Mouse (Mus musculus): ENCODE results near the gene Ubtf. TPM values are rescaled to one million over a fixed set of nuclear protein-coding genes. Genes with fewer than 3 reads are reported as not detected.
"Not testable (repeated sequence)": the region's sequence is repeated elsewhere in the genome, so short reads cannot be mapped to it uniquely, and the experiment has no call there.

The Ubtf gene
- total RNA-seq (2021) = 10 to 100 TPM; 85.8 to 98.3 TPM
- long read RNA-seq, experiment 1, full-length matches to known transcripts = 41 of 70 reads
- long read RNA-seq, experiment 1, partial matches to known transcripts = 14 of 70 reads
- long read RNA-seq, experiment 1, other reads (novel, unspliced or antisense) = 15 of 70 reads
- long read RNA-seq, experiment 2, full-length matches to known transcripts = 83 of 115 reads
- long read RNA-seq, experiment 2, partial matches to known transcripts = 9 of 115 reads
- long read RNA-seq, experiment 2, other reads (novel, unspliced or antisense) = 23 of 115 reads

DNA sequence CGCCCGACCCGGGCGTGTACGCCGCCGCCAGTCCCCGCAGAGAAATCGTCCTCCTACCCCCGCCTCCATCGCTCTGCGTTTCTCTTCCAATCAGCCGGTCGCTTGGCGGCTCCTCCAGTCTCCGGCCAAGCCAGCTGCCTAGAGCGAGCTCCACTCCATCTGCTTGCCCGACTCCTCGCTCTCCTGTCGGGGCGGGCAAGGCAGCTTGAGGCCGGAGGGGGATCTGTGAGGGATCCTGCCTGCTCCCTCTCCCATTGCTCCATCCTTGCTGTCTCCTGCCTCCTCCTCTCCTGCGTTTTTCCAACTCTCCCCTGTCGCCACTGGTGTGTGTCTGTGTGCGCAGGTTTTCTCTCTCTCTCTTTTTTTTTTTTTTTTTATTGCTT is at the start of gene Ubtf:
Gene Ubtf (minus strand): TSS at position 333 of the 383 bp plus-strand sequence.
- peak; percentile 81 to 89 for DNase-seq (ENCODE audit: low spot score in 2 of 2)

- DNase-seq (ENCODE audit: low spot score in 2 of 2) = no peak
Observed at GRCm38 (mm10) chr11:102369263-102369662, 49.7 kb upstream of the Ubtf start.

DNA sequence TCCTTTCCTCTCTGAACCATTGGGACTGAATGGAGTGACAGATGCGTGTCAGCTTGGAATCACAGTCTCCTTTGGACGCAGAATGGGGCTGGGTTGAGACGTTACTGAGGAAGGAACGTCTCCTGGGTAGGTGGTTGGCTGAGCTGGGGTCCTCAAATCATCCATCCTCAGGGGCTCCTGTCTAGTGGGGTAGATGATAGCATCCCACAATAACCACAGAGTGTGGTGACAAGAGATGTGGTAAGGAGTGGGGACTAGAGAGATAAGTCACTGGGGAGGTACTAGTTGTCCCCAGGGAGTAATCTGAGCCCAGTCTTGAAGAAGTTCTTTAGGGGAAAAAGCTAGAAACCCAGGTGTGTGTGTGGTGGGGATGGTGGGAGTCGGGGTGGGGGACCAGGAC is 48.8 kb upstream of the Ubtf start:
- DNase-seq (ENCODE audit: low spot score in 2 of 2) = no peak

GRCm38 (mm10) chr11:102367504-102368280 is 48.1 kb upstream of the Ubtf start:
- no peak for DNase-seq (ENCODE audit: low spot score in 2 of 2)

- DNase-seq (ENCODE audit: low spot score in 2 of 2) = not testable (repeated sequence)
Observed at GRCm38 (mm10) chr11:102366103-102366502, 46.6 kb upstream of the Ubtf start, which contains the start of gene Slc4a1. Gene Slc4a1, minus strand, starts transcription at chr11:102366203.

DNA sequence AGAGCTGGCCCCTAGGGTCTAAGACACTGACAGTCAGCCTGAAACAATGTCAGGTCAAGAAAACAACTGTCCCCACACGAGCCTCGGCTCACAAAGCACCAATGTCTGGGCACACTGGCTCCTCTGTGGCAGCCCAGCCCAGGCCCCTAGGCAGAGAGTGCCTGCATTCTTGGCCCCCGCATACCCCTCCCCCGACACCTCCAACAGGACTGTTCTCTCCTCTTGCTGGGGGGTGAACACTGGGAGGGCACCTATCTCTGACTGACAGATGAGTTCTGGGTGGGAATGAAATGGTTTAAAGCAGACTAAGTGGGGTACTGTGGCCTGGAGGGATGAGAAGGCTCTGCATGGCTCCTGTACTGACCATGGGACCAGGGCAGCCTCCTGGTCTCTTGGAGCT is 46.2 kb upstream of the Ubtf start:
- no peak for DNase-seq (ENCODE audit: low spot score in 2 of 2)

DNA sequence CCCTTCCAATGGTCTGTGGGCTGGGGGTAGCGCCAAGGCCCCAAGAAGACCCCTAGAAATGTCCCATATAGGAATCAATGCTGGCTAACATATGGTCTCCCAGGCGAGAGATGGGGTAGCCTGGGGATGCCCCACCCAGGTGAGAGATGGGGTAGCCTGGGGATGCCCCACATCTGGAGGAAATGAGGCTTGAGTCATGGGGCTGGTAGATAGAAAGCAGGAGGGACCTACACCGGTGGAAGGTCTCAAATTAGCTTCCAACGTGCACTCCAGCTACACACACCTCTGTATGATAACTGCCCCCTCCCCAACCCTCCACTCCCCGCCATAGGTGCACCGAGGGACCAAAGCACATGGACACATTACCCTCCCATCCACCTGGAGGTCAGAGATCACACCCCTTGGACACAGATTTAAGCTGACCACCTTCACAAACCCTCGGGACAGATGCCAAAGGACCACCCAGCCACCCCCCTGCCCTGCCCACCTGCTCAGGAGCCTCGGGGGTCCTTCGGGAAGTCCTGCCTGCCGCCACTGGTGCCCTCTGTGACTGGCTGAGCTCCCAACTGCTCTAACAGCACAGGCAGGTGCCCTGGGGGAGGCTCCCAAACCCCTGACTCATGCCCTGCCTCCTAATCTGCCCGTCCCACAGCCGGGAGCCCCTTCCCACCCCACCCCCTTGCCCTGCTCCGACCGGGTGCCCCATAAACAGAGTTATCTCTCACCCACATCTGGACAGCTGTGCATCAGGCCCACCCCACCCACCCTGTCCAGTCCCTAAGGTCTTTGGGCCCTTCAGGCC is 45.2 kb upstream of the Ubtf start:
- no peak for DNase-seq (ENCODE audit: low spot score in 2 of 2)

DNA sequence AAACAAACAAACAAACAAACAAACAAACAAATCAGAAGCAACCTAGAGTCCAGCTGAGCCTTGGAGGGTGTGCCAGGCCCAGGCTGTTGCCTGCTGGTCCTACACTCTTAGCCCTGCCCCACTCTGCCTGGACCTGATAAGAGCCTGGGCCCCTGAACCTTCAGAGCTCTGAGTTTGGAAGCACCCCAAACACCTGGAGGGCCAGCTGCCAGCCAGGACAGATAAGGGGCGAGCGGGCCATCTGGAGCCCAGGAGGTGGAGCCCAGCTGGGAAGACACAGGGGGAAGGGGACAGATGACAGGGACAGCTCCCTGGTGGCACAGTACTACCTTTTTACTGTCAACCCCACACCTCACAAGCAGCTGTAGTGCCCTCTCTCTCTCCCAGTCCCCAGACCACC is 44.1 kb upstream of the Ubtf start:
- DNase-seq (ENCODE audit: low spot score in 2 of 2) = no peak

GRCm38 (mm10) chr11:102361776-102362495 is 42.4 kb upstream of the Ubtf start:
- DNase-seq (ENCODE audit: low spot score in 2 of 2) = no peak

- no peak for DNase-seq (ENCODE audit: low spot score in 2 of 2)
Observed at GRCm38 (mm10) chr11:102358365-102358764, 38.8 kb upstream of the Ubtf start.

DNA sequence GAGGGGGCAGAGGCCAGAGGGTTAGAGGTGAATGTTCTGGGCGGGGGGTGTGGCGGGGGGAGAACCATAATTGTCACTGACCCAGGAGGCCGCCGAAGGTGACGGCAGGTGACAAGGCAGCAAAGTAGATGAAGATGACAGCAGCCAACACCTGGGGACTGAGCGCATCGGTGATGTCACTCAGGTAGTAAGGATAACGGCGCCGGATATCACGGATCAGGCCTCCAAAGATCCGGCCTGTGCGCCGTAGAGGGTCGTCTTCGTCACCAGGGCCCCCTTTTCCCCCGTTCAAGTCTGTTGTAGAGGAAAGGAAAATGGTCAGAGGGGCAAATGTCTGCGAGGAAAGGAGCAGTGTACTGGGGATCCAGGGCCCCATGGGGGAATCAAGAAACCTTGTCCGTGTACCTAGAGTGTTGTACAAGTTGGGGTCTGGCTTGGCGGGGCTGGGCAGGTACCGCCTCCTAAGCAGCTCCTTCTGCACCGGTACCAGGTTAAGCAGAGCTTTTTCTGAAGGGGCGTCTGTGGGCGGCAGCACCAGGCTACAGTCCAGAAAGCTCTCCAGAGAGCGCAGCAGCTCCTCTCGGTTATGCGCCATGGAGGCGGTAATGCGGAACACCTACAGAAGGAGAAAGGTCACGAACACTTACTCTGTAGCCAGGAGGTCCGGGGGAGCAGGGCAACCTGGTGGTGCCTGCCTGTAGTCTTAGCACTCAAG is 37.3 kb upstream of the Ubtf start:
- no peak for DNase-seq (ENCODE audit: low spot score in 2 of 2)

GRCm38 (mm10) chr11:102356190-102356589 is 36.6 kb upstream of the Ubtf start:
- DNase-seq (ENCODE audit: low spot score in 2 of 2) = no peak

- DNase-seq (ENCODE audit: low spot score in 2 of 2) = no peak
Observed at GRCm38 (mm10) chr11:102355501-102355900, 36.0 kb upstream of the Ubtf start.

DNA sequence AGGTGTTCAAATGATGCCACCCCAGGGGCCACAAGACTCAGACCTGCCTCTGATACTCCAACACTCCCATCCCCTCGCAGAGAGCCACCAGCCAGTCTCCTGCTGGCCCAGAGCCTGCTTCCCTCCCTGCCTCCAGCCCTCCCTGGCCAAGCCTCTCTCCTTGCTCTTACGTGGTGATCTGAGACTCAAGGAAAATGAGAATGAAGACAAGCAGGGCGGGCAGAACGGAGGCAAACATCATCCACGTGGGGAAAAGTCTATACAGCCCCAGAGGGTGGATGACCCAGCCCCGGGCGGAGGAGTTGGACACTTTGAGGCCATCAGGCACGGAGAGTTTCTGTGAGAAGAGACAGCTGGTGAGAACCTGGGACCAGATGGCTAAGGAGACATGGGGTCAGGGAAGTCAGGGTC is 33.5 kb upstream of the Ubtf start:
- no peak for DNase-seq (ENCODE audit: low spot score in 2 of 2)

DNA sequence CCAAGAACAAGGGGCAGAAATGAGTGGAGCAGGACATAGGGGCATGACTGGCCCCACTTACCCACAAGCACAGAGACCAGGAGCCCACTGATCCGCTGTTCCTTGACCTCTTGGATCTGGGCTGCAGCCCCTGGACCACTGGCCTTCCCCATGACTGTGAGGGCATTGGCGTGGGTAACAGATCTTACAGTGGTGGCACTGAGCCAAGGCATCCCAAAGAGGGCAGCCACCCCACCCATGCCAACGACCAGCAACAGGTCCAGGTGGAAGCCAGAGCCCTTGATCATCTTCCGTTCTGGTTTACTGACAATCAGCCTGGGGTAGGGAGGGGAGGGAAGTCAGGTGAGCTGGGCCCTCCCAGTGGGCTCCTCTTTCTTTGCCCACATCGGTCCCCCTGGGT is 32.8 kb upstream of the Ubtf start:
- no peak for DNase-seq (ENCODE audit: low spot score in 2 of 2)

GRCm38 (mm10) chr11:102350981-102351523 is 31.5 kb upstream of the Ubtf start:
- no peak for DNase-seq (ENCODE audit: low spot score in 2 of 2)

DNA sequence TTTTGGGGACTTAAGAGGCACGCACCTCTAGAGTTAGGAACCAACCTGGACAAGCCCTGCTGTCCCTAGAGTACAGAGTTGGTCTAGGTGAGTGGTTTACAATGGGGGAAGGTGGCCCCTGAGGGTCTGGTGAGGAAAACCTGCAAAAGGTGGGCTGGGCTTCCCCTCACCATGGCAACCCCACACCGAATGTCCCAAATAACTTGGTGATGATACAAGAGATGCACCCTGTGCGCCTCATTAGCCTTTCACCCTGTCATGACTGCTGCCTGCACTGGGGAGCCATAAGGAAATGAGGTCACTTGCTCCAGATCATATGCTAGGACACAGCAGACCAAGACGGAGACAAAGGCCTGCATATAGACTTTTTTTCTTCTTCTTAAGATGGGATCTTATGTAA is 30.9 kb upstream of the Ubtf start:
- no peak for DNase-seq (ENCODE audit: low spot score in 2 of 2)

GRCm38 (mm10) chr11:102349189-102349954 is 29.8 kb upstream of the Ubtf start:
- DNase-seq (ENCODE audit: low spot score in 2 of 2) = no peak

DNA sequence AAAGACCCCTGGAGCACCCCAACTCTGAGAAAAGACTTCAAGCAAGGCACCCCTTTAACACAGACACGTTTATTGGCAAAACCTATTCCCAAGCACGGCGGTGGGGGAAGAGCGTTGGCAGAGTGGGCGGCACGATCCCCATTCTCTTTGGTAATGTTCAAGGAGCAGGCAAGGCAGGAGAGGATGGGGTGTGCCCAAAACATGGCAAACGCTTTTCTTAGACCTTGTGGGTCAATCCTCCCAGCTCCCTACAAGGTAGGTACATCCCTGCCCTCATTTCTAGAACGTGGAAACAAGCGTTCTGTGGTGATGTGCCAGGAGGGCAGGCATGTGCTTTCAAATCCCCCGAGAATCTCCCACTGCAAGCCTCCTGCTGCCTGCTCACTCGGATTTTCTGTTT is 29.2 kb upstream of the Ubtf start:
- no peak for DNase-seq (ENCODE audit: low spot score in 2 of 2)
